Mouse (Mus musculus) bone marrow macrophage, adult 2 months (primary cell): Measurements from ENCODE around the gene Col12a1.

Experiments used
- CTCF ChIP-seq: IDR thresholded peaks from 2 replicates; pipeline ENCODE4 v1.5.1; 2012; ENCODE audit warnings: low read depth, mild to moderate bottlenecking, low read length, moderate library complexity
- POLR2A ChIP-seq: IDR thresholded peaks from 2 replicates; pipeline ENCODE4 v1.6.1; 2012; ENCODE audit warnings: mild to moderate bottlenecking, low read depth, low read length, borderline replicate concordance

- TF ChIP-seq CTCF (no peak), POLR2A (no peak)
These were observed 26.4 kb upstream of the Col12a1 start for GRCm38 (mm10) chr9:79745036-79745435.
